Mouse (Mus musculus): ENCODE measurements around the gene Vamp3.
"Not testable (repeated sequence)": the region's sequence is repeated elsewhere in the genome, so short reads cannot be mapped to it uniquely, and the experiment has no call there.

Vamp3 gene

GRCm38 (mm10) chr4:151044037-151044943 is 13.5 kb downstream of the Vamp3 start, which contains the start of gene Per3:
Gene Per3 (minus strand): TSS chr4:151044665.
- peak; percentile 98 to 99 for DNase-seq

- DNase-seq = peak; percentile 48 to 80
Observed at GRCm38 (mm10) chr4:151043281-151043680, 14.5 kb downstream of the Vamp3 start.

GRCm38 (mm10) chr4:151041506-151041905 is 16.3 kb downstream of the Vamp3 start:
- no peak for DNase-seq

- DNase-seq = no peak
Observed at GRCm38 (mm10) chr4:151037800-151038199, 20.0 kb downstream of the Vamp3 start.

- DNase-seq = no peak
Observed at GRCm38 (mm10) chr4:151036521-151036920, 21.2 kb downstream of the Vamp3 start.

- peak in 1 of 2 experiments; percentile 22 for DNase-seq
Observed at GRCm38 (mm10) chr4:151027001-151027400, 30.8 kb downstream of the Vamp3 start.

GRCm38 (mm10) chr4:151024152-151024551 is 33.6 kb downstream of the Vamp3 start:
- DNase-seq = no peak

GRCm38 (mm10) chr4:151017356-151017755 is 40.4 kb downstream of the Vamp3 start:
- not testable (repeated sequence) for DNase-seq

- no peak for DNase-seq
Observed at GRCm38 (mm10) chr4:151015946-151016345, 41.8 kb downstream of the Vamp3 start.

GRCm38 (mm10) chr4:151010316-151010715 is 47.4 kb downstream of the Vamp3 start:
- peak; percentile 28 to 69 for DNase-seq

GRCm38 (mm10) chr4:151006945-151007344 is 50.8 kb downstream of the Vamp3 start:
- peak; percentile 52 to 66 for DNase-seq

GRCm38 (mm10) chr4:151005656-151006318 is 52.0 kb downstream of the Vamp3 start:
- no peak for DNase-seq

GRCm38 (mm10) chr4:151001397-151001796 is 56.4 kb downstream of the Vamp3 start:
- no peak for DNase-seq

GRCm38 (mm10) chr4:150998626-150999025 is 59.1 kb downstream of the Vamp3 start:
- no peak for DNase-seq
